Mouse (Mus musculus) stomach, postnatal 0 days (tissue): ENCODE measurements around the gene Akirin2. TPM values are rescaled to one million over a fixed set of nuclear protein-coding genes. Genes with fewer than 3 reads are reported as not detected.

Experiments
- ATAC-seq: fragments of 200-750 bp; cut with Nextera tagmentation; 2 replicates; pipeline ENCODE4 v1.8.0; 2017; ENCODE audit not compliant: low FRiP score, low TSS enrichment
- DNase-seq: peaks from one replicate; pipeline ENCODE4 v3.0.0-alpha.2; 2016; ENCODE audit warnings: low spot score
- H3K27ac ChIP-seq: fragments of 300-500 bp; sonication (generic); replicated peaks from 2 replicates; pipeline ENCODE4 v1.5.1; 2014; ENCODE audit warnings: mild to moderate bottlenecking, control low read depth
- H3K27me3 ChIP-seq: fragments of 300-500 bp; sonication (generic); 2 replicates; pipeline ENCODE4 v1.6.1; 2014; ENCODE audit warnings: low read length; ENCODE audit not compliant: control insufficient read depth, insufficient read depth
- H3K36me3 ChIP-seq: fragments of 300-500 bp; sonication (generic); 2 replicates; pipeline ENCODE4 v1.6.1; 2014; ENCODE audit warnings: low read length, mixed read lengths; ENCODE audit not compliant: control insufficient read depth, insufficient read depth
- H3K4me1 ChIP-seq: fragments of 300-500 bp; sonication (generic); replicated peaks from 2 replicates; pipeline ENCODE4 v1.6.1; 2014; ENCODE audit warnings: antibody characterized with exemption; ENCODE audit not compliant: control insufficient read depth, insufficient read depth
- H3K4me2 ChIP-seq: fragments of 300-500 bp; sonication (generic); replicated peaks from 2 replicates; pipeline ENCODE4 v1.6.1; 2014; ENCODE audit warnings: low read depth, mild to moderate bottlenecking, control low read depth, moderate library complexity
- H3K4me3 ChIP-seq: fragments of 300-500 bp; sonication (generic); 2 replicates; pipeline ENCODE4 v1.5.1; 2014; ENCODE audit warnings: low read depth, low read length, control low read depth
- H3K9ac ChIP-seq: fragments of 300-500 bp; sonication (generic); 2 replicates; pipeline ENCODE4 v1.6.1; 2014; ENCODE audit warnings: mild to moderate bottlenecking, low read length, control low read depth, mixed read lengths
- H3K9me3 ChIP-seq: fragments of 300-500 bp; sonication (generic); 2 replicates; pipeline ENCODE4 v1.6.1; 2016; ENCODE audit warnings: low read length; ENCODE audit not compliant: control insufficient read depth
- CTCF ChIP-seq: IDR thresholded peaks from 2 replicates; pipeline ENCODE4 v1.5.1; 2016; ENCODE audit warnings: antibody characterized with exemption, low read depth, mild to moderate bottlenecking, moderate library complexity
- EP300 ChIP-seq: optimal IDR thresholded peaks from 2 replicates; pipeline ENCODE3; 2016; ENCODE audit warnings: antibody characterized with exemption
- WGBS: fragments of 180-500 bp; shearing (Covaris S2); extraction: QIAGEN DNeasy Blood & Tissue Kit; methylation state at CpG from one replicate; pipeline ENCODE4 v1.1.7; 2014; 5-methylcytosine and 5-hydroxymethylcytosine counted together
- polyA plus RNA-seq: library from polyadenylated mRNA; unstranded; fragments of >200 nt; fragmentation: Nextera tagmentation; extraction: Ambion mirVana; gene quantifications from 2 replicates; pipeline ENCODE4 v1.2.1, GENCODE M21; 2015

The Akirin2 gene
- polyA plus RNA-seq, 1 experiment from 2014 or later: 31.8 TPM

DNA sequence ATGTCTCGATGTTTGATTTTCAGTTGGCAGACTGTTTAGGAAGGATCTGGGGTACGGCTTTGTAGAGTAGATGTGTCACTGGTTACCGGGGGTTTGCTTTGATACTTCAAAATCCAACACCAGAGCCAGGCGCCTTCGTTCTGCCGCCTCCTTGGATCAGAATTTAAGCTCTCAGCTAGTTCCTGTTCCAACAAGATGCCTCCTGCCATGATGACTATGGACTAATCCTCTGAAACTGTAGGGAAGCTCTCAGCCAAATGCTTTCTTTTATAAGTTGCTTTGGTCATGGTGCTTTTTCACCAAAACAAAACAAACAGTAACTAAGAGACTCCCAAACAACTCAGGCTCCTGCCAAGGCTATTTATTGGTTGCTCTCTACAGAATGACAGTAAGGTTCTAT, 52.4 kb downstream of the Akirin2 start:
- WGBS: 92% methylated on average over 6 of the region's 6 CpGs
- DNase-seq: no peak
- TF ChIP-seq CTCF: no peak
- no peak for TF ChIP-seq EP300

DNA sequence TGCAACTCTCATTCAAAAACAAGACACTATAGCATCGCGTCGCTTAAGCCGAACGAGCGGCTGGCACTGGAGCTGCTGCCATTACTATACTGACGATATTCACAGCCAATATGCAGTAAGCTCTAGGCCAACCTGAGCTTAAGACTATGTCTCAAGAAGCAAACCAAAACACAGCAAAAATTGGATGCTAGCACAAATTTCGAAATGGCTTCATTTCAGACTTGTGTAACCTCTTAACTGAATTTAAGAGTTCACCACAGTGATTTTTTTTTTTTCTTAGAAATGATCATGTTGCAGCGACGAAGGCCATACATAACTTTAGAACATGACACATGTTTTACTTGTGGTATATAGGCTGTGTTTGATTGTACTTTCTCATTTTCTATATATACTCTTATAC, 55.9 kb downstream of the Akirin2 start:
- H3K4me2 ChIP-seq: no peak overlapping the region
- no peak overlapping the region for H3K9ac ChIP-seq
- no peaks in the 10 kb centered on the region for H3K27me3 ChIP-seq
- H3K36me3 ChIP-seq: peaks cover 3% of the 10 kb centered on the region; the same call in 1 of the 2 replicates
- H3K4me1 ChIP-seq: no peaks in the 10 kb centered on the region
- no peak overlapping the region for H3K4me3 ChIP-seq
- H3K9me3 ChIP-seq: no peaks in the 10 kb centered on the region
- DNase-seq (no peak), ATAC-seq (no peak)
- TF ChIP-seq CTCF (no peak), EP300 (no peak)
- H3K27ac ChIP-seq: no peak overlapping the region
- 95% methylated on average over 10 of the region's 10 CpGs for WGBS

More for the DNA sequence above, 52.4 kb downstream of the Akirin2 start:
- Histone ChIP-seq H3K27me3 (no peaks in the 10 kb centered on the region), H3K4me3 (no peak overlapping the region), H3K4me2 (no peak overlapping the region), H3K36me3 (no peaks in the 10 kb centered on the region), H3K27ac (no peak overlapping the region), H3K9ac (no peak overlapping the region), H3K4me1 (no peaks in the 10 kb centered on the region), H3K9me3 (no peaks in the 10 kb centered on the region)
- no peak for ATAC-seq

DNA sequence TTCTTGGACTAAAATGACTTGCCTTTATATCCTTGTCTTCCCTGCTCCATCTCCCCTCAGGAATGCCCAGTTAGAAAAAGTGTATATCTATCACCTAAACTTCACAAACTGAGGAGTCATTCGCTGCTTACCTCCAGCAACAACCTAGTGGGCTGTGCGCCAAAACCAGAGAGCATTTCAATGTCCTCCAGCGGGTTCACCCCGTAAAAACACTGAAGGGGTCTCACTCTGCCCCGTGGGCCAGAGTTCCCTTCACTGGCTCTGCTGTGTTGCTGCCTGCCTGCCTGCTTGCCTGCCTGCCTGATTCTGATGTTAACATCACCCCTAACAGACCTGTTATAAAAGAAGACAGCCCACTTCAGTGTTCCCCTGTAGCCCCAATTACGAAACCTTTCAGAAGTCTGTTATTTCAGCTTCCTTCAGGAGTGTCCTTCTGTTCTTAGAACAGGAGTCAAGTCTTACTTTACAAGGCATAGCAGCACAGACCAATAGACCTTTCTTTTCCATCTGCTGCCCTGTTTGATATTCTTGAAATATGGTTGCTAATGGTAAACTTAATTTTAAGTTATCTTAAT, 62.9 kb downstream of the Akirin2 start:
- peaks cover 2% of the 10 kb centered on the region; the same call in 1 of the 2 replicates for H3K4me1 ChIP-seq
- peak overlapping the region; percentile 83 for H3K9ac ChIP-seq
- ATAC-seq (no peak), DNase-seq (peak; percentile 17)
- peak overlapping the region; percentile 70 for H3K4me3 ChIP-seq
- 67% methylated on average over 6 of the region's 6 CpGs for WGBS
- no peaks in the 10 kb centered on the region for H3K27me3 ChIP-seq
- TF ChIP-seq CTCF (no peak), EP300 (no peak)
- 0 out of 2 replicates have a peak overlapping the region, but pooled peaks have one; percentile 8 for H3K27ac ChIP-seq
- peaks cover 2% of the 10 kb centered on the region; the same call in 1 of the 2 replicates for H3K36me3 ChIP-seq
- no peaks in the 10 kb centered on the region for H3K9me3 ChIP-seq
- H3K4me2 ChIP-seq: peak overlapping the region; percentile 85

DNA sequence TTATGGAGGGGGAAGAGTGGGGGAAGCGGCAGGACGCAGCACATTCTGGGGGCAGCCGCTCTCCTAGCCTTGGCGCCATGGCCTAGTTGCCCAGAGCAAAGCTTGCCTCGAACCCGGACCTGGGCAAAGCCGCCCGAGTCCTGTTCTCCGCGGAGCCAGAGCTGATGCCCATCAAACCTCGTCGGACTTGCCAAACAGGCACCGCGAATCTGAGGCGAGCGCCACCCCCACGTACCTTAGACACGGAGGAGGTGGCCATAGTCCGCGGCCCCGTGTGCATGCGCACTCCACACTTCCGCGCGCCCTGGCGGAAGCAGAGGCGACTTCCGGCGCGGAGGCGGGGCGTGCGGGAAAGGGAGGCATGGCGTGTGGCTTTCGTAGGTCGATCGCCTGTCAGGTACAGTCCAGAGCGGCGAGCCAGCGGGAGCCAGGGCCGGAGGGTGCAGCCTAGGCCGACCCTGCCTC, 63.9 kb downstream of the Akirin2 start, which contains the start of the genes Orc3 and Rars2:
Gene Orc3 (minus strand): TSS at position 315 of the 465 bp plus-strand sequence.
Gene Rars2 (plus strand): TSS at position 328 of the 465 bp plus-strand sequence.
- Histone ChIP-seq H3K27ac (peak within 1 kb of the TSS; percentile 89), H3K27me3 (no peaks in the 10 kb centered on the region), H3K36me3 (no peaks in the 10 kb centered on the region), H3K4me1 (peaks cover 2% of the 10 kb centered on the region; the same call in 1 of the 2 replicates), H3K4me3 (peak within 1 kb of the TSS; percentile 70), H3K9me3 (no peaks in the 10 kb centered on the region), H3K9ac (peak within 1 kb of the TSS; percentile 83), H3K4me2 (peak within 1 kb of the TSS; percentile 85)
- no peak for TF ChIP-seq EP300
- TF ChIP-seq CTCF: peak; percentile 54
- ATAC-seq (peak; percentile 99), DNase-seq (peak; percentile 95)
- under 1% methylated on average over 42 of the region's 42 CpGs for WGBS

DNA sequence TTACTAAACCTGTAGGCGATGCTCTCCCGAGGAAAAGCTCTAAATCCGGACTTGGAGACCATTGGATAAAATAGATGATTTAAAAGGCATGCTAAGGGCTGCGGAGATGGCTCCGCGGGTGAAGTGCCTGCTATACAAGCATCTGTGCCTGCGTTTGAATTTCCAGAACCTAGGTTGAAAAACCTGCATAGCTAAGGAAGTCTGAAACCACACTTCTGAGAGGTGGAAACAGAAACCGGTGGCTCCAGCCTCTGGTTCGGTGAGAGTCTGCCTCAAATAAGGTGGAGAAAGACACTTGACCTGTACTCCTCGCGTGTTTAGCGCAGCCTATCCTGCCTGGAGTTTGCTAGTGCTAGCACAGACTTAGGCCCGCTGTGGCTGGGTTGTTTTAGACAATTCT, 64.6 kb downstream of the Akirin2 start:
- WGBS: 1% methylated on average over 13 of the region's 13 CpGs
- no peak for TF ChIP-seq CTCF
- TF ChIP-seq EP300: no peak
- Histone ChIP-seq H3K27ac (peak overlapping the region; percentile 89), H3K4me1 (peaks cover 2% of the 10 kb centered on the region; the same call in 1 of the 2 replicates), H3K27me3 (no peaks in the 10 kb centered on the region), H3K9me3 (no peaks in the 10 kb centered on the region), H3K36me3 (no peaks in the 10 kb centered on the region), H3K9ac (peak overlapping the region; percentile 83), H3K4me3 (peak overlapping the region; percentile 70), H3K4me2 (peak overlapping the region; percentile 85)
- DNase-seq: peak; percentile 27
- ATAC-seq: no peak

DNA sequence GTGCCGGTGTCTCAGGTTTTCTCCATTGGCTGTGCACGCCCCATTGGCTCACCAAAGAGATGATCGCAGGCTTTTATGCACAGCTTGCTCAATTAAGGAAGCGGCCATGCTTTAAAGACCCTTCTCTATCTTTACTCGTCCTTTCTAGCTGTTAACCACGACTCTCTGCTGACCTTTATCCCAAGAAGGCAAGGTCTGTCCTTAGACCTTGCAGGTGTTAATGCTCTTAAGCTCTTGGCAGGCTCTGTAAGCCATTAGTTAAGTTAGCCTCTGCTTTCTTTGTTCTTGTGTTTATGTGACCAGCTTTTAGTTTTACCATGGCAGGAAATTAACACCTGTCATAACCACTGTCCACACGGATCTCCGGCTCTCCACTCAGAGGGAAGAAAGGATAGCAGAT, 65.4 kb downstream of the Akirin2 start:
- Histone ChIP-seq H3K9ac (peak overlapping the region; percentile 83; the same call in 1 of the 2 replicates), H3K36me3 (no peaks in the 10 kb centered on the region), H3K4me3 (peak overlapping the region; percentile 70; the same call in 1 of the 2 replicates), H3K9me3 (no peaks in the 10 kb centered on the region), H3K4me1 (peaks cover 2% of the 10 kb centered on the region; the same call in 1 of the 2 replicates), H3K27ac (no peak overlapping the region), H3K4me2 (peak overlapping the region; percentile 85), H3K27me3 (no peaks in the 10 kb centered on the region)
- TF ChIP-seq CTCF: no peak
- TF ChIP-seq EP300: no peak
- 54% methylated on average over 8 of the region's 8 CpGs for WGBS
- no peak for DNase-seq
- no peak for ATAC-seq

Other genes with a start within 250 kb of the Akirin2 start
- gene Orc3, start 64.0 kb downstream of the Akirin2 start, polyA plus RNA-seq: 29.4 TPM in 2 replicates
- gene Rars2, start 64.0 kb downstream of the Akirin2 start, polyA plus RNA-seq: 41.4 and 43.8 TPM in 2 replicates
- gene Slc35a1, start 136.5 kb downstream of the Akirin2 start, polyA plus RNA-seq: 37.4 and 39.6 TPM in 2 replicates
- gene Cfap206, start 179.3 kb downstream of the Akirin2 start, polyA plus RNA-seq: 0.19 and 0.59 TPM in 2 replicates
- gene Gm136, start 205.3 kb downstream of the Akirin2 start, polyA plus RNA-seq: not detected in 2 replicates
- gene Smim8, start 227.5 kb downstream of the Akirin2 start, polyA plus RNA-seq: 43.9 and 46.2 TPM in 2 replicates